Mouse (Mus musculus) heart, embryonic 10.5 days (tissue): ENCODE results near the gene Osbpl3. TPM values are rescaled to one million over a fixed set of nuclear protein-coding genes. Genes with fewer than 3 reads are reported as not detected.

Experiments
- DNase-seq: peaks from one replicate; pipeline ENCODE4 v3.0.0-alpha.2; 2017; ENCODE audit warnings: low spot score
- H3K27ac ChIP-seq: fragments of 300-500 bp; sonication (generic); 2 replicates; pipeline ENCODE4 v1.5.1; 2016; ENCODE audit warnings: mild to moderate bottlenecking
- H3K27me3 ChIP-seq: fragments of 300-500 bp; sonication (generic); 2 replicates; pipeline ENCODE4 v1.6.1; 2016; ENCODE audit warnings: mild to moderate bottlenecking; ENCODE audit not compliant: poor library complexity, insufficient read depth, severe bottlenecking
- H3K36me3 ChIP-seq: fragments of 300-500 bp; sonication (generic); 2 replicates; pipeline ENCODE4 v1.6.1; 2016; ENCODE audit warnings: mild to moderate bottlenecking, moderate library complexity
- H3K4me1 ChIP-seq: fragments of 300-500 bp; sonication (generic); 2 replicates; pipeline ENCODE4 v1.6.1; 2016; ENCODE audit warnings: mild to moderate bottlenecking
- H3K4me3 ChIP-seq: fragments of 300-500 bp; sonication (generic); 2 replicates; pipeline ENCODE4 v1.5.1; 2016; ENCODE audit warnings: mild to moderate bottlenecking, moderate library complexity
- H3K9me3 ChIP-seq: fragments of 300-500 bp; sonication (generic); 2 replicates; pipeline ENCODE4 v1.6.1; 2016; ENCODE audit warnings: mild to moderate bottlenecking, moderate library complexity
- WGBS: fragments of 180-500 bp; shearing (Covaris S2); methylation state at CpG from one replicate; pipeline ENCODE4 v1.1.7; 2016; 5-methylcytosine and 5-hydroxymethylcytosine counted together
- polyA plus RNA-seq: library from polyadenylated mRNA; unstranded; fragments of >200 nt; fragmentation: Nextera tagmentation; extraction: Ambion mirVana; gene quantifications from 2 replicates; pipeline ENCODE4 v1.2.1, GENCODE M21; 2016

Osbpl3 gene
- polyA plus RNA-seq, 1 experiment from 2014 or later = 8.0 TPM

DNA sequence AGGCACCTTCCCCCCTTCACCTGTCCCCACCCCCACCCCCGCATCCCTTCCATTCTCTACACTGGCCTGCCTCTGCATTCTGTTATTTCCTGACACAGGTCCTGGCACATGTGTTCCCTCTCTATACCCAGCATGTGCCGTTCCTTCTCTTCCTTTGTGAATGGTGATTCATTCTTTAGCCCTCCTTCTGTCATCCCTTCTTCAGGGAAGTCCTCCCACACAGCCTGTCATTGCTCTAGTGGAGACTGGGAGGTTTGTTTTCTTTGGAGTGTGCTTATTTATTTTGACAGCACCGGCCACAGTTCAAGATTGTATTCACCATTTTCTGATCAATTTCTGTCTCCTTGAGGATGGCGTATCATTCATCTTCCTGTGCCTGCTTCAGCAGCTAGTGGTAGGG, 6.0 kb upstream of the Osbpl3 start:
- Histone ChIP-seq H3K36me3 (no peaks in the 10 kb centered on the region), H3K9me3 (no peaks in the 10 kb centered on the region), H3K4me3 (no peak overlapping the region), H3K27me3 (no peaks in the 10 kb centered on the region), H3K27ac (no peak overlapping the region), H3K4me1 (no peaks in the 10 kb centered on the region)
- 65% methylated on average over 4 of the region's 4 CpGs for WGBS
- DNase-seq = no peak

DNA sequence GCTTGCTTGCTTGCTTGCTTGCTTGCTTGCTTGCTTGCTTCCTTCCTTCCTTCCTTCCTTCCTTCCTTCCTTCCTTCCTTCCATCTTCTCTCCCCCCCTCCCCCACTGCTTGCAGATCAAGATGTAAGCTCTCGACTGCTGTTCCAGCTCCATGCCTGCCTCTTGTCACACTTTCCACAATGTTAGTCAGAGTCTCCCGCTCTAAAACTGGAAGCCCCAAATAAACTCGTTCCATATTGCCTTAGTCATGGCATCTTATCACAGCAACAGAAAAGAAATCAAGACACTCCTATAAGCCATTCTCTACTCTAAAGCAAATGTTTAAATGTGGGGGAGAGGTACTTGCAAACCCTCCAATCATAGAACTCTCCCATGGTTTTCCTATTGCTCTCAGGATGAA, 5.6 kb upstream of the Osbpl3 start:
- 61% methylated on average over 3 of the region's 3 CpGs for WGBS

GRCm38 (mm10) chr6:50460646-50461045, 4.6 kb upstream of the Osbpl3 start:
- H3K4me1 ChIP-seq = no peaks in the 10 kb centered on the region
- no peaks in the 10 kb centered on the region for H3K9me3 ChIP-seq
- no peaks in the 10 kb centered on the region for H3K36me3 ChIP-seq
- no peak overlapping the region for H3K27ac ChIP-seq
- no peak overlapping the region for H3K4me3 ChIP-seq
- 83% methylated on average over 5 of the region's 5 CpGs for WGBS
- no peak for DNase-seq
- no peaks in the 10 kb centered on the region for H3K27me3 ChIP-seq

More for the DNA sequence above, 5.6 kb upstream of the Osbpl3 start:
- no peak overlapping the region for H3K4me3 ChIP-seq
- H3K36me3 ChIP-seq = no peaks in the 10 kb centered on the region
- H3K27ac ChIP-seq = no peak overlapping the region
- no peaks in the 10 kb centered on the region for H3K9me3 ChIP-seq
- no peak for DNase-seq
- no peaks in the 10 kb centered on the region for H3K27me3 ChIP-seq
- H3K4me1 ChIP-seq = no peaks in the 10 kb centered on the region

GRCm38 (mm10) chr6:50460246-50460645, 4.2 kb upstream of the Osbpl3 start:
- H3K9me3 ChIP-seq = no peaks in the 10 kb centered on the region
- peaks cover 4% of the 10 kb centered on the region; the same call in 1 of the 2 replicates for H3K4me1 ChIP-seq
- H3K27me3 ChIP-seq = no peaks in the 10 kb centered on the region
- H3K27ac ChIP-seq = no peak overlapping the region
- H3K4me3 ChIP-seq = no peak overlapping the region
- DNase-seq = no peak
- H3K36me3 ChIP-seq = no peaks in the 10 kb centered on the region

DNA sequence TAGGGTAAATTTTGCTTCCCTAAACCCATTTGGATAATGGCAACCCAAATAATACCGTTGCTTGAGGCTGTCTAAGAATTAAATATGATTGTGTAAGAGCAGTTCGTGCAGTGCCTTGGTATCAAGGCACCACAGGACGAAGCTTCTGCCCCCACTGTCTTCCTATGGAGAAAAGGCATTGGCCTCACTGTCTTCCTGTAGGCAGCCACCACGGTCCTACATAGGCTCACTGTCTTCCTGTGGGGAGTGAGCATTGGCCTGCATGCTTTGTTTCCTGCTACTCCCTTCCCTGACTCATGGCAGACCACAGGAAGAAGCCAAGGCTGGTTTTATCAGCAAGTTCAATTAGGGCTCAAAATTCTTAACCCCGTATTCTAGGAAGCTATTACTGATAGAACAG, 3.3 kb upstream of the Osbpl3 start:
- no peaks in the 10 kb centered on the region for H3K27me3 ChIP-seq
- H3K36me3 ChIP-seq = no peaks in the 10 kb centered on the region
- H3K4me1 ChIP-seq = peaks cover 14% of the 10 kb centered on the region
- 53% methylated on average over 5 of the region's 5 CpGs for WGBS
- H3K4me3 ChIP-seq = no peak overlapping the region
- H3K9me3 ChIP-seq = no peaks in the 10 kb centered on the region
- DNase-seq = no peak
- H3K27ac ChIP-seq = no peak overlapping the region

GRCm38 (mm10) chr6:50457551-50458348, 1.7 kb upstream of the Osbpl3 start:
- Histone ChIP-seq H3K36me3 (no peaks in the 10 kb centered on the region), H3K4me3 (no peak overlapping the region), H3K27ac (no peak overlapping the region), H3K4me1 (peaks cover 26% of the 10 kb centered on the region), H3K27me3 (no peaks in the 10 kb centered on the region), H3K9me3 (no peaks in the 10 kb centered on the region)
- DNase-seq = no peak
- 77% methylated on average over 12 of the region's 12 CpGs for WGBS

DNA sequence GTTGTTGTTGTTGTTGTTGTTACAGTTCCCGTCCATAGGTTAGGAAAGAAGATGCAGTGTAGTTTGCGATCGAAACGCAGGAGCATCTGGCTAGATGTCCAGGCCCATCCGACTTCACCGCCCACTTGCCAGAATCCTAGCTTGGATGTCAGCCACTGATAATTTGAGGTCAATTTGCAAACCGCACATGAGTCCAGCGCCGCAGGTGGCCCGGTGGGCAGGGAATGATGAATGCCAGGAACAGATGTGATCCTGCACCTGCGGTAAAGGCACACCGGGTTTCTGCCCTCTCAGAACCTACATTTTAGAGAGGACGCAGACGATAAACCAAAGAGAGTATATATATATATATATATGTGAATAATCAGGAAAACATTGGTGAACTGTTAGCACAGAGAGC, 705 bp upstream of the Osbpl3 start:
- no peak for DNase-seq
- H3K27ac ChIP-seq = no peak overlapping the region; the same call in 1 of the 2 replicates
- WGBS = 66% methylated on average over 14 of the region's 14 CpGs
- H3K36me3 ChIP-seq = no peaks in the 10 kb centered on the region
- peak overlapping the region; percentile 85 for H3K4me3 ChIP-seq
- no peaks in the 10 kb centered on the region for H3K9me3 ChIP-seq
- H3K4me1 ChIP-seq = peaks cover 26% of the 10 kb centered on the region
- H3K27me3 ChIP-seq = no peaks in the 10 kb centered on the region

GRCm38 (mm10) chr6:50455102-50455828, 736 bp downstream of the Osbpl3 start:
- H3K4me3 ChIP-seq = peak overlapping the region; percentile 85
- H3K27ac ChIP-seq = peak overlapping the region; percentile 90
- no peaks in the 10 kb centered on the region for H3K36me3 ChIP-seq
- peak; percentile 80 for DNase-seq
- no peaks in the 10 kb centered on the region for H3K27me3 ChIP-seq
- H3K4me1 ChIP-seq = peaks cover 26% of the 10 kb centered on the region
- H3K9me3 ChIP-seq = no peaks in the 10 kb centered on the region
- WGBS = under 1% methylated on average over 39 of the region's 39 CpGs

DNA sequence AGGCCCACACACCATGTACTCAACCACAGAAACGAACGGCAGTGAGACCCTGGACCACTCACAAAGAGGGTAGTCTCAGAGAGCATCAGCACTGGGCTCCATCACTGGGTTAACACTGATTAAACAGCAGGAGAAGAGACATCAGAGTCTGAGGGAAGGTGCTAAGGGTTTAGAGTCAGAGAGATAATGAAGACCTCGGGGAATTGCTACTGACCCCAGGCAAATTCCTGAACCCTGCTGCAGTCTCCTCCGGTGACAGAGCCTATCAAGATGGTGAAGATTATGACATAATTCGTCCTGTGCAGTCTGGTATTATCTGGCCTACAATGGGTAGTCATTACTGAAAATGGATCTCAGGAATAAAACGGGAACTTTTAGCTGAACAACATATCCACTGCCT, 2.4 kb downstream of the Osbpl3 start:
- no peaks in the 10 kb centered on the region for H3K36me3 ChIP-seq
- H3K9me3 ChIP-seq = no peaks in the 10 kb centered on the region
- H3K4me1 ChIP-seq = peaks cover 26% of the 10 kb centered on the region
- H3K27me3 ChIP-seq = no peaks in the 10 kb centered on the region
- H3K27ac ChIP-seq = no peak overlapping the region
- no peak for DNase-seq
- WGBS = 32% methylated on average over 6 of the region's 6 CpGs
- no peak overlapping the region for H3K4me3 ChIP-seq

- Histone ChIP-seq H3K27me3 (no peaks in the 10 kb centered on the region), H3K4me1 (peaks cover 26% of the 10 kb centered on the region), H3K4me3 (no peak overlapping the region), H3K36me3 (no peaks in the 10 kb centered on the region), H3K27ac (no peak overlapping the region), H3K9me3 (no peaks in the 10 kb centered on the region)
- WGBS = 84% methylated on average over 10 of the region's 10 CpGs
- DNase-seq = no peak
These were observed 3.8 kb downstream of the Osbpl3 start for GRCm38 (mm10) chr6:50452220-50452619.

DNA sequence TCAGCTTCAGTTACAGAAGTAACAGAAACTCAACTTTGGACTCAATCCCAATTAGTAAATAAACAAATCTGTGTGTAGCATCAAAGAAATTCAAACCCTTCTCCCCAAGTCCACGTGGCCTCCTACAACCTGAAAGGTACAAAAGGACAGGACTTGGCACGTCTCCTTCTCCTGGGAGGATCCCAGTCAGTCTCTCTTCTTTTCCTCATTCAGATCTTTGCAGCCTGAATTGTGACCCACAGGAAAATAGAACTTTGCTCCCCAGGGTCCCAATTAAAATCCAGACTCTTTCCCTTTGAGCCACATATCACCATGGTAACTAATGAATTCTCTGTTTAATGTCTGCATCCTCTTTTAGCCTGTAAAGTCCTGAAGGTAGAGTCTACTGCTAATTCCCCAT, 10.4 kb downstream of the Osbpl3 start:
- 93% methylated on average over 2 of the region's 2 CpGs for WGBS
- Histone ChIP-seq H3K27ac (no peak overlapping the region), H3K27me3 (no peaks in the 10 kb centered on the region), H3K4me3 (no peak overlapping the region), H3K9me3 (no peaks in the 10 kb centered on the region), H3K36me3 (no peaks in the 10 kb centered on the region), H3K4me1 (peaks cover 4% of the 10 kb centered on the region; the same call in 1 of the 2 replicates)
- DNase-seq = no peak

DNA sequence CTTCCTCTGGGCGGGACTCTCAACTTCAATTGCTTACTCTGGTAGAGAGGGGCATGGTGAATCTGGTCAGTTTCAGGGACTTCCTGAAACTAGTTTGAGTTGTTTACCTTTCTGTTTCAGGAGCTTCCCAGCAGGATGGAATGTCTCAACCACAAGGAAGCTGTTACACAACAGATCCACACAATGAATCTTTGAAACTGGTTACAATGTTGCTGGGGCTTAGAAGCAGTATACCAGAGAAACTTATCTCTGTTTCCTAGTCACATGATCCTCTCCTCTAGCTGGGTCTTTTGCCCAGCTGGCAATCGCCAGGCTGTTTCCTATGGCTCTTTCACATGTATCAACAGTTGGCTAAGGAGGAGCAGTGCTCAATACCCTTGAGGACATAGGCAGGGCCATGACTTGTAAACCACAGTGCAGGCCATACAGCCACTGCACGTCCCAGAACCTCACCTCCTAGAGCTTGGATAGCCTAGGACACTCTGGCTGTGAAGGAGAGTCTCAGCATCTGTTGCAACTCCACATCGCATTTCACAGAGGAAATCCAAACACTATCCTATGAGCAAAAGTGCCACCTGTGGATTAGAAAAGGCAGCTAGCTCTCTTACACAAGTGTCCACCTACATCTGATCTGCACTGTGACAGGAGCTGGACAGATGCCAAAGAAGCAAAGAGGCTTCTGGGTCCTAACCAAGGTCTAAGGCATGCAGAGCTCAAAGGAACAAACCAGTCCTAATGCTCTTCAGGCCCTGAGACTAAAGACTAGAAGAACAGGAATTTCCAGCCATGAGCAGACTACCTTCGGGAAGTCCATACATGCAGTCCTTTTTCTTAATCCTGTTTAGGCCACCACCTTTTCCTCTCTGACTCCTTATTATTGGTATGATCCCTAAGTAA, 14.8 kb downstream of the Osbpl3 start:
- no peaks in the 10 kb centered on the region for H3K9me3 ChIP-seq
- H3K36me3 ChIP-seq = no peaks in the 10 kb centered on the region; the same call in 1 of the 2 replicates
- no peak for DNase-seq
- H3K27ac ChIP-seq = no peak overlapping the region
- no peak overlapping the region for H3K4me3 ChIP-seq
- WGBS = 83% methylated on average over 5 of the region's 5 CpGs
- H3K4me1 ChIP-seq = peaks cover 10% of the 10 kb centered on the region; the same call in 1 of the 2 replicates
- no peaks in the 10 kb centered on the region for H3K27me3 ChIP-seq
